Mouse (Mus musculus) ES-E14 (cell line): ENCODE results near the gene Slc6a3. TPM values are rescaled to one million over a fixed set of nuclear protein-coding genes. Genes with fewer than 3 reads are reported as not detected.
A peak's percentile ranks its signal among the peaks of the same experiment; 100 is the strongest.

Experiments used
- DNase-seq: peaks from one replicate; pipeline ENCODE4 v3.0.0-alpha.2; 2013; ENCODE audit warnings: low read depth, low spot score
- H3K27ac ChIP-seq: 2 replicates; pipeline ENCODE4 v1.5.1; 2012; ENCODE audit warnings: low read depth, mild to moderate bottlenecking, low read length, moderate library complexity, mixed read lengths; ENCODE audit not compliant: poor library complexity, insufficient read depth, severe bottlenecking
- H3K36me3 ChIP-seq: 2 replicates; pipeline ENCODE4 v1.6.1; 2012; ENCODE audit warnings: mild to moderate bottlenecking, low read length, moderate library complexity, mixed read lengths; ENCODE audit not compliant: control insufficient read depth, poor library complexity, insufficient read depth, severe bottlenecking
- H3K4me1 ChIP-seq, 2 experiments: fragments of 150-350 bp in 1 of 2; sonication (generic) in 1 of 2; 2 replicates each; pipeline ENCODE4 v1.6.1; 2012; ENCODE audit warnings: low read length in 2 of 2, mild to moderate bottlenecking in 1 of 2, mixed read lengths in 1 of 2; ENCODE audit not compliant: control insufficient read depth in 2 of 2, insufficient read depth in 2 of 2, poor library complexity in 1 of 2
- H3K4me3 ChIP-seq, 2 experiments: fragments of 150-350 bp in 1 of 2; sonication (generic) in 1 of 2; 2 replicates each; pipeline ENCODE4 v1.5.1; 2012; ENCODE audit warnings: low read length in 2 of 2, low read depth in 1 of 2, mild to moderate bottlenecking in 1 of 2, mixed read lengths in 1 of 2; ENCODE audit not compliant: insufficient read depth in 1 of 2, poor library complexity in 1 of 2, severe bottlenecking in 1 of 2
- H3K9ac ChIP-seq: 2 replicates; pipeline ENCODE4 v1.6.1; 2012; ENCODE audit warnings: low read depth, mild to moderate bottlenecking, low read length, mixed read lengths; ENCODE audit not compliant: poor library complexity, insufficient read depth, severe bottlenecking
- H3K9me3 ChIP-seq: fragments of 150-350 bp; sonication (generic); 2 replicates; pipeline ENCODE4 v1.6.1; 2012; ENCODE audit warnings: low read depth, mild to moderate bottlenecking, low read length; ENCODE audit not compliant: control insufficient read depth, insufficient read depth
- CHD2 ChIP-seq: IDR thresholded peaks from 2 replicates; pipeline ENCODE4 v1.6.1; 2014; ENCODE audit warnings: mild to moderate bottlenecking, low read depth, low read length, inconsistent platforms
- HCFC1 ChIP-seq: IDR thresholded peaks from 2 replicates; pipeline ENCODE4 v1.6.1; 2012; ENCODE audit warnings: low read length, inconsistent platforms, borderline replicate concordance; ENCODE audit not compliant: insufficient read depth
- MAFK ChIP-seq: IDR thresholded peaks from 2 replicates; pipeline ENCODE4 v1.6.1; 2014; ENCODE audit warnings: mild to moderate bottlenecking, low read depth, low read length, inconsistent platforms; ENCODE audit not compliant: insufficient read depth
- ZC3H11A ChIP-seq: IDR thresholded peaks from 2 replicates; pipeline ENCODE4 v1.6.1; 2012; ENCODE audit warnings: low read depth, mild to moderate bottlenecking, inconsistent platforms, low read length, borderline replicate concordance
- ZNF384 ChIP-seq: IDR thresholded peaks from 2 replicates; pipeline ENCODE4 v1.6.1; 2012; ENCODE audit warnings: low read depth, low read length, inconsistent platforms
- in situ Hi-C, 2 experiments: fragments of 600-800 bp; cut with MboI; formaldehyde crosslinking; loops; one replicate each; pipeline ENCODE4 v1.15.1; 2025; ENCODE audit warnings: low sequenced_read_pairs in 2 of 2, inconsistent platforms in 1 of 2; ENCODE audit not compliant: unreplicated experiment in 2 of 2
- total RNA-seq: library from RNA; depleted of rRNA; stranded (reverse); fragments of 300-350 nt; gene quantifications from 2 replicates; pipeline ENCODE4 v1.2.3, GENCODE M21; 2012

Gene Slc6a3
- total RNA-seq, 1 experiment, result 0.18 TPM

DNA sequence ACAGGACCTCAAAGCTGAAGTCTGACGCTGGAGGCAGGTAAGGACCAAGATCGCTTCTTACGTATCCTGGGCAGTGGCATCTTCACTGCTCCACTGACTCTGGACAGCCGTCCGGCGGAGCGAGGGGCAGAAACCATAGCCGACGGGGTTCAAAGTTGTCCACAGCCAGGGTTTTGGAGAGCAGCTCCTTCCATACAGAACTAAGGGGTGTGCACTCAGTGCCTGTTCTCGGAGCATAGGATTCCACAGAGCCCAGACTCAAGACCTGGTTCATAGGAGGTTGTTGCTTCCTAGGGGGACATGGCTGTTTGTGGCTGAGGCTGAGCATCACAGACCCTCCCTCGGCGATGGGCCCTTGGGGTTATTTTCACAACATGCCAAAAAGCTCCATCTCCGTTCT, 277 bp downstream of the Slc6a3 start:
- Histone ChIP-seq H3K27ac (no peak overlapping the region), H3K9me3 (no peaks in the 10 kb centered on the region), H3K4me1 (peaks cover 0 to 2% of the 10 kb centered on the region in 2 experiments; a peak in 1 of 4 replicates), H3K9ac (0 out of 2 replicates have a peak overlapping the region, but pooled peaks have one; percentile 38), H3K4me3 (peak overlapping the region; percentile 13 to 53; a peak in 3 of 4 replicates), H3K36me3 (no peaks in the 10 kb centered on the region)
- TF ChIP-seq CHD2, result no peak
- TF ChIP-seq MAFK, result no peak
- no peak for TF ChIP-seq HCFC1
- TF ChIP-seq ZC3H11A, result no peak
- no peak for TF ChIP-seq ZNF384
- in situ Hi-C loops, result no loop called here
- DNase-seq, result no peak

DNA sequence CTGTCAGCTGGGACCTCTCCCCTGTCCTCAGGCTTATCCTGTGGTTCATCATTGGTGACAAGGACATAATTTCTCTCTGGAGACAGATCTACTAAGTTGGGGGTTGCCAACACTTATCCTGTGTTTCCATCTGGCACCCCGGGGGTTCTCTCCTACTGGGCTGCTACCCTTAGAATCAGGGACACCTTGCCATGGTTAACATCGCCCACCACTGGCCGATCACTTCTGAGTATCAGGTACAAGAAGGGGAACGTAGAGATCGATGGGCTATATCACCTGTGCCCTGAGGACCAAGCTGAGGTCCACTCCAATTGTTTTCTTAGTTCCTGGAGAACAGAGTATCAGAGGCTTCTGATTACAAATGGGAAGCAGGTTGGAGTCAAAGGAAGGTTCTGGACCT, 27.7 kb downstream of the Slc6a3 start:
- no peaks in the 10 kb centered on the region for H3K9me3 ChIP-seq
- H3K9ac ChIP-seq, result no peak overlapping the region
- H3K4me1 ChIP-seq, result no peaks in the 10 kb centered on the region
- H3K4me3 ChIP-seq, result no peak overlapping the region
- TF ChIP-seq ZNF384 (no peak), CHD2 (no peak), HCFC1 (no peak), MAFK (no peak), ZC3H11A (no peak)
- no peak overlapping the region for H3K27ac ChIP-seq
- no peaks in the 10 kb centered on the region for H3K36me3 ChIP-seq
- DNase-seq, result no peak
- in situ Hi-C loops, result no loop called here

DNA sequence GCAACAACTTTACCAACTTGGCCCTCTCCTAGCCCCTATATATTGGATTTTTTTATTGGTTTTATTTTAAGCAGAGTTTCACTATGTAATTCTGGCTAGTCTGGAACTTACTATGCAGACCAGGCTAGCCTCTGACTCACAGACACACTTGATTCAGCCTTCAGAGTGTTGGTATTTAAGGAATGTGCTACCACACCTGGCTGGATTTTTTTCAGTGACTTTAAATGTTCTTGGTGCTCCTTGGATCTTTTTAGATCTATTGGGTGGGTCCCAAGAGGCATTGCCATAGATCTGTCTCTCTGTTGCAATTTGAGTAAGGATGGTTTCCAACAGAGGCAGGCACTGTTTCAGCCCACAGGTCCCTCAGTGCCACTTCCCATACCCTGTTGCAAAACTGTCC, 38.5 kb downstream of the Slc6a3 start:
- TF ChIP-seq ZC3H11A (no peak), ZNF384 (0 out of 2 replicates have a peak, but pooled peaks have one; percentile 14)
- peak; percentile 12 for DNase-seq
- Histone ChIP-seq H3K36me3 (no peaks in the 10 kb centered on the region), H3K4me3 (no peak overlapping the region), H3K9ac (no peak overlapping the region), H3K9me3 (no peaks in the 10 kb centered on the region), H3K4me1 (no peaks in the 10 kb centered on the region), H3K27ac (no peak overlapping the region)
- in situ Hi-C loops, result no loop called here

DNA sequence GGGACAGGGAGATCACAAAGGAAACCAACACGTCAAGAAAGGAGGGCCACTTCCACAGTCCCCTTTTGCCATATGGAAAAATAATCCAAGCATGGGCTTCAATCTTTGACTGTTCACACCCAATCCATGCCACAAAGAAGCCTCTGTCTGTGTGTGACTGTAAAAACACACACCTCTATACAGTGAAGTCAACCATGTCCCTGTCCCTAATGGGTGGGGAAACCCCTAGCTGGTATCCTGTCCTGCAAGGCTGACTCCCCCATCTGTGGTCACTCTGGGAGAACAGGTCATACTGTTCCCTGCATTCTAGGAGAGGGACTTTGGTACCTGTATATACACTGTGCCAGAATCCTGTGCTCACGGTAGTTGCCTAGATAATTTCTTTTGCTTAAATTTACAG, 40.7 kb downstream of the Slc6a3 start:
- no peaks in the 10 kb centered on the region for H3K4me1 ChIP-seq
- H3K9ac ChIP-seq, result no peak overlapping the region
- TF ChIP-seq CHD2 (no peak), ZC3H11A (no peak), ZNF384 (no peak)
- no peak overlapping the region for H3K27ac ChIP-seq
- H3K9me3 ChIP-seq, result no peaks in the 10 kb centered on the region
- H3K4me3 ChIP-seq, result no peak overlapping the region
- no peaks in the 10 kb centered on the region for H3K36me3 ChIP-seq
- in situ Hi-C loops, result no loop called here
- no peak for DNase-seq

DNA sequence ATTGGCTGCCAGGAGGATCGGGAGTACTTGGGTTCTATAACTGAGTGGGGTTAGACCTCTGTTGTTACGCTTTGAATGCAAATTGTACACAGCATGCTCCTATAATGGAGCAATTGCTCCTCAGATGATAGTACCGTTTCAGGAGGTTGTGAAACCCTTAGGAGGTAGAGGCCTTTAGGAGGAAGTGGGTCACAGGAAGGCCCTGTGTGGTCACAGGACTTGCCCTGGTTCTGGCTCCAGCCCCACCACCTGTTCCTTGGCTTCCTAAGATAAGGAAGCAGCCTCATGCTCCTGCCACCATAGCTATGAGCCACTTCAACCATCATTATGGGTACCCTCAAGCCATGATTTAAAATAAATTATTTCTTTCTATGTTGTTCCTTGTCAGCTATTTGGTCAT, 54.9 kb downstream of the Slc6a3 start:
- TF ChIP-seq ZC3H11A (no peak), CHD2 (no peak), ZNF384 (no peak), MAFK (no peak), HCFC1 (no peak)
- in situ Hi-C loops, result no loop called here
- DNase-seq, result no peak

More for the DNA sequence above, 54.9 kb downstream of the Slc6a3 start:
- no peaks in the 10 kb centered on the region for H3K9me3 ChIP-seq
- H3K27ac ChIP-seq, result no peak overlapping the region
- no peaks in the 10 kb centered on the region for H3K36me3 ChIP-seq
- no peaks in the 10 kb centered on the region for H3K4me1 ChIP-seq
- H3K9ac ChIP-seq, result no peak overlapping the region
- H3K4me3 ChIP-seq, result no peak overlapping the region
